Mouse (Mus musculus) hindbrain, embryonic 13.5 days (tissue): ENCODE measurements around the gene Plagl2. TPM values are rescaled to one million over a fixed set of nuclear protein-coding genes. Genes with fewer than 3 reads are reported as not detected.

Experiments used
- polyA plus RNA-seq: library from polyadenylated mRNA; unstranded; fragments of >200 nt; fragmentation: Nextera tagmentation; extraction: Ambion mirVana; gene quantifications from 2 replicates; pipeline ENCODE4 v1.2.1, GENCODE M21; 2015

Plagl2 gene
- polyA plus RNA-seq, 1 experiment from 2014 or later = 7.2 TPM

Other genes starting within 250 kb of the Plagl2 start
- 189 and 197 TPM in 2 replicates for gene Pdrg1, start 226.0 kb downstream of the Plagl2 start, polyA plus RNA-seq
- gene Xkr7, start 209.6 kb downstream of the Plagl2 start, polyA plus RNA-seq = 1.7 and 2.0 TPM in 2 replicates
- 1.3 and 1.9 TPM in 2 replicates for gene Ccm2l, start 175.5 kb downstream of the Plagl2 start, polyA plus RNA-seq
- gene Hck, start 133.0 kb downstream of the Plagl2 start, polyA plus RNA-seq = 1.7 and 2.2 TPM in 2 replicates
- gene Tm9sf4, start 80.1 kb downstream of the Plagl2 start, polyA plus RNA-seq = 77.2 and 79.3 TPM in 2 replicates
- 25.7 and 28.6 TPM in 2 replicates for gene Tspyl3, start 16.0 kb downstream of the Plagl2 start, polyA plus RNA-seq
- gene Pofut1, start 107 bp upstream of the Plagl2 start, polyA plus RNA-seq = 5.5 and 6.3 TPM in 2 replicates
- gene Kif3b, start 50.0 kb upstream of the Plagl2 start, polyA plus RNA-seq = 16.2 and 16.9 TPM in 2 replicates
- 10.2 and 10.4 TPM in 2 replicates for gene Asxl1, start 104.4 kb upstream of the Plagl2 start, polyA plus RNA-seq